Mouse (Mus musculus): ENCODE measurements at regions not wholly inside any gene's neighbourhood (a gene's known extent, or its start where the extent isn't known, plus 50 kb on each side); places are given as distances from the start of the nearest gene placed in this dataset.

DNA sequence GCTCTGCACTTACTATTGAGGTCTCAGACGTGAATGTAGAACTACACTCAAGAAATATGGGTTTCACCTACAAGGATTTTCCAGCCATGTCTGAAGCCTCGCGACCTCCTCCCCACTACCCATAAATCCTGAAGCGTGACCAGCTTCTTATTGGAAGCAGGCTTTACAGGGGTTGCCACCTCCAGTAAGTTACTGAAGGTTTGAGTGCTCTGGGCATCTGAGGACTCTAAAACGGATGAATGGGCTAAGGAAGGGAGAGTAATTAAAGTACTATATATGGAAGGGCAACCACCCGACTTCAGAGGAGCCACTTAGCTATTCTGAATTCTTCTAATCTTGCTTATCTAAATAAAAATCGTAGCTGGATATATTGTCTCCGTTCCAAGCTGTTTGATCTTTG is 136.1 kb upstream of the Hmga2 start:
- TF ChIP-seq CTCF (IDR thresholded peaks at IDR 0.05; ENCODE audit: borderline replicate concordance, insufficient read depth, low read depth, low read length) = no peak
- no peak for TF ChIP-seq POLR2A (IDR thresholded peaks at IDR 0.05; ENCODE audit: borderline replicate concordance, insufficient read depth, low read length)

Measured in cerebellum, adult 2 months (tissue).